Mouse (Mus musculus) lung, adult 2 months (tissue): ENCODE data around the gene Timm22.

Source experiments
- CTCF ChIP-seq: fragments of 200-500 bp; IDR thresholded peaks from 2 replicates; pipeline ENCODE4 v1.5.1; 2011; ENCODE audit warnings: mild to moderate bottlenecking, low read length, control low read depth; ENCODE audit not compliant: insufficient read depth
- POLR2A ChIP-seq: fragments of 200-500 bp; IDR thresholded peaks from 2 replicates; pipeline ENCODE4 v1.6.1; 2011; ENCODE audit warnings: low read depth, mild to moderate bottlenecking, control low read depth, low read length, borderline replicate concordance; ENCODE audit errors: extremely low read depth

GRCm38 (mm10) chr11:76397650-76398311, 9.0 kb upstream of the Timm22 start:
- TF ChIP-seq CTCF (no peak), POLR2A (no peak)
